Mouse (Mus musculus) hindbrain, embryonic 14.5 days (tissue): Measurements from ENCODE around the gene Tmem265. TPM values are rescaled to one million over a fixed set of nuclear protein-coding genes. Genes with fewer than 3 reads are reported as not detected.

Experiments
- ATAC-seq: fragments of 200-750 bp; cut with Nextera tagmentation; 2 replicates; pipeline ENCODE4 v1.8.0; 2017; ENCODE audit warnings: moderate number of reproducible peaks, mild to moderate bottlenecking, moderate TSS enrichment, moderate library complexity; ENCODE audit not compliant: low FRiP score
- DNase-seq: peaks from one replicate; pipeline ENCODE4 v3.0.0-alpha.2; 2015; ENCODE audit warnings: low spot score
- H3K27ac ChIP-seq: fragments of 300-500 bp; sonication (generic); 2 replicates; pipeline ENCODE4 v1.5.1; 2014; ENCODE audit warnings: mild to moderate bottlenecking, moderate library complexity
- H3K27me3 ChIP-seq: fragments of 300-500 bp; sonication (generic); 2 replicates; pipeline ENCODE4 v1.6.1; 2014; ENCODE audit warnings: mild to moderate bottlenecking, low read length, mixed read lengths; ENCODE audit not compliant: control insufficient read depth, insufficient read depth
- H3K36me3 ChIP-seq: fragments of 300-500 bp; sonication (generic); replicated peaks from 2 replicates; pipeline ENCODE4 v1.6.1; 2014; ENCODE audit not compliant: control insufficient read depth, insufficient read depth
- H3K4me1 ChIP-seq: fragments of 300-500 bp; sonication (generic); replicated peaks from 2 replicates; pipeline ENCODE4 v1.6.1; 2014; ENCODE audit warnings: antibody characterized with exemption, low read length, mixed read lengths; ENCODE audit not compliant: control insufficient read depth, insufficient read depth
- H3K4me2 ChIP-seq: fragments of 300-500 bp; sonication (generic); replicated peaks from 2 replicates; pipeline ENCODE4 v1.6.1; 2014; ENCODE audit warnings: mild to moderate bottlenecking, moderate library complexity
- H3K4me3 ChIP-seq: fragments of 300-500 bp; sonication (generic); replicated peaks from 2 replicates; pipeline ENCODE4 v1.5.1; 2014; ENCODE audit warnings: mild to moderate bottlenecking, low read length
- H3K9ac ChIP-seq: fragments of 300-500 bp; sonication (generic); 2 replicates; pipeline ENCODE4 v1.6.1; 2014
- H3K9me3 ChIP-seq: fragments of 300-500 bp; sonication (generic); 2 replicates; pipeline ENCODE4 v1.6.1; 2016; ENCODE audit warnings: low read length; ENCODE audit not compliant: control insufficient read depth
- WGBS: fragments of 180-500 bp; shearing (Covaris S2); extraction: QIAGEN DNeasy Blood & Tissue Kit; methylation state at CpG from one replicate; pipeline ENCODE4 v1.1.7; 2014; 5-methylcytosine and 5-hydroxymethylcytosine counted together
- polyA plus RNA-seq: library from polyadenylated mRNA; unstranded; fragments of >200 nt; fragmentation: Nextera tagmentation; extraction: Ambion mirVana; gene quantifications from 2 replicates; pipeline ENCODE4 v1.2.1, GENCODE M21; 2014

Tmem265 gene
- polyA plus RNA-seq, 1 experiment from 2014 or later: 10.3 TPM

- Histone ChIP-seq H3K9ac (no peak overlapping the region), H3K4me3 (no peak overlapping the region), H3K27me3 (no peaks in the 10 kb centered on the region), H3K4me2 (no peak overlapping the region), H3K4me1 (no peaks in the 10 kb centered on the region), H3K9me3 (no peaks in the 10 kb centered on the region), H3K36me3 (peaks cover 98% of the 10 kb centered on the region), H3K27ac (no peak overlapping the region)
- no peak for ATAC-seq
- no peak for DNase-seq
- 89% methylated on average over 4 of the region's 4 CpGs for WGBS
These were observed 40.5 kb downstream of the Tmem265 start for GRCm38 (mm10) chr7:127601735-127602134.

GRCm38 (mm10) chr7:127602903-127603302, 41.7 kb downstream of the Tmem265 start:
- 89% methylated on average over 2 of the region's 2 CpGs for WGBS
- Histone ChIP-seq H3K27ac (no peak overlapping the region), H3K36me3 (peaks cover 98% of the 10 kb centered on the region), H3K9ac (no peak overlapping the region), H3K4me2 (no peak overlapping the region), H3K4me1 (no peaks in the 10 kb centered on the region), H3K4me3 (no peak overlapping the region), H3K9me3 (no peaks in the 10 kb centered on the region), H3K27me3 (no peaks in the 10 kb centered on the region)
- ATAC-seq (no peak), DNase-seq (no peak)

DNA sequence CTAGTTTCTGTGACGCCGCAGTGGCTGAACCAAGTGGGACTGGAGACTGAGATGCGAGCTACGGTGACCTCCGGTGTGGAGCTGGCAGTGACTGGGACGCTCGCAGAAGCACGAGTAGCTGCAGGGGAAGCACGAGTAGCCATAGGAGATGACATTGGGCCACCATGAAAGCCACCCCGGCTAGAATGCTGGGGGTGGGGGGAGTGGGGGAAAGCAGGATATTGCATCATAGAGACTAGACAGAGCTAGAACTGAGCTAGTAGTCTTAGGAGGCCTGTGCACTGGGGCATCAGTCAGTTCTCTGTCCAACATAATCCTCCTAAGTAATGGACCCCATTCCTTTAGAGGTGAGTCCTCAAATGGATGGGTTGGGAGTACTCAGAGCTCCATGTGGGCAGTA, 43.1 kb downstream of the Tmem265 start:
- no peak for DNase-seq
- no peak overlapping the region for H3K27ac ChIP-seq
- no peak overlapping the region for H3K4me2 ChIP-seq
- ATAC-seq: no peak
- H3K27me3 ChIP-seq: no peaks in the 10 kb centered on the region
- H3K9me3 ChIP-seq: no peaks in the 10 kb centered on the region
- no peaks in the 10 kb centered on the region for H3K4me1 ChIP-seq
- no peak overlapping the region for H3K4me3 ChIP-seq
- H3K9ac ChIP-seq: no peak overlapping the region
- H3K36me3 ChIP-seq: peaks cover 99% of the 10 kb centered on the region
- 87% methylated on average over 10 of the region's 10 CpGs for WGBS

- H3K27ac ChIP-seq: no peak overlapping the region
- 87% methylated on average over 6 of the region's 6 CpGs for WGBS
- H3K4me1 ChIP-seq: no peaks in the 10 kb centered on the region
- H3K4me2 ChIP-seq: no peak overlapping the region
- no peak overlapping the region for H3K4me3 ChIP-seq
- peaks cover 99% of the 10 kb centered on the region for H3K36me3 ChIP-seq
- no peaks in the 10 kb centered on the region for H3K27me3 ChIP-seq
- ATAC-seq (no peak), DNase-seq (no peak)
- no peak overlapping the region for H3K9ac ChIP-seq
- no peaks in the 10 kb centered on the region for H3K9me3 ChIP-seq
These were observed 46.0 kb downstream of the Tmem265 start for GRCm38 (mm10) chr7:127607150-127607549.

- Histone ChIP-seq H3K9me3 (no peaks in the 10 kb centered on the region), H3K27me3 (no peaks in the 10 kb centered on the region), H3K9ac (no peak overlapping the region), H3K4me3 (no peak overlapping the region), H3K27ac (no peak overlapping the region), H3K36me3 (peaks cover 69% of the 10 kb centered on the region), H3K4me2 (no peak overlapping the region), H3K4me1 (peaks cover 9% of the 10 kb centered on the region)
- ATAC-seq (no peak), DNase-seq (no peak)
- WGBS: 97% methylated on average over 29 of the region's 29 CpGs
These were observed 49.8 kb downstream of the Tmem265 start for GRCm38 (mm10) chr7:127611011-127611410.

- Histone ChIP-seq H3K4me3 (no peak overlapping the region), H3K9ac (no peak overlapping the region), H3K4me1 (peaks cover 13% of the 10 kb centered on the region), H3K4me2 (no peak overlapping the region), H3K27me3 (no peaks in the 10 kb centered on the region), H3K9me3 (no peaks in the 10 kb centered on the region), H3K36me3 (peaks cover 64% of the 10 kb centered on the region), H3K27ac (no peak overlapping the region)
- ATAC-seq (no peak), DNase-seq (no peak)
- WGBS: 95% methylated on average over 26 of the region's 26 CpGs
These were observed 50.4 kb downstream of the Tmem265 start for GRCm38 (mm10) chr7:127611561-127611960.

DNA sequence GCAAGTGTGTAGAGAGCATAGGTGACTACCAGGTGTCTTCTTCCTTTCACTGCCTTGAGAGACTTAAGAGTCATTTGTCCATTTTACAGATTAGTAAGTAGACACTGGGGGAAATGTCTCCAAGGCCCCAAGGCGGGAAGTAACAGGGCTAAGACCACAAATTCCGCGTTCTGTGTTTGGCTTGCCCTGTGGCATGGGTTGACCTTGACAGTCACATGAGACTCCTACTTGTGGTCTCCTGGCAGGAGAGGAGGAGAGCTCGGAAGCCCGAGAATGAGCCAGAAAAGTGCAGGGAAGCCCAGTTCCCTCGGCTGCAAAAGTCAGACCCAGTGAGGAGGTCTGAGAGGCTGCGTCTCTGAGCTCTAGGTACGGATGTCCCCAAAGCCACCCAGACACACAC, 52.3 kb downstream of the Tmem265 start:
- no peak overlapping the region for H3K9ac ChIP-seq
- peak overlapping the region; percentile 83 for H3K4me2 ChIP-seq
- H3K27me3 ChIP-seq: no peaks in the 10 kb centered on the region
- H3K27ac ChIP-seq: no peak overlapping the region
- peaks cover 44% of the 10 kb centered on the region for H3K36me3 ChIP-seq
- no peaks in the 10 kb centered on the region for H3K9me3 ChIP-seq
- 93% methylated on average over 8 of the region's 8 CpGs for WGBS
- H3K4me1 ChIP-seq: peaks cover 21% of the 10 kb centered on the region
- no peak for DNase-seq
- peak overlapping the region; percentile 86; the same call in 1 of the 2 replicates for H3K4me3 ChIP-seq
- no peak for ATAC-seq

GRCm38 (mm10) chr7:127614091-127614490, 52.9 kb downstream of the Tmem265 start:
- WGBS: 20% methylated on average over 8 of the region's 8 CpGs
- 0 out of 2 replicates have a peak overlapping the region, but pooled peaks have one; percentile 89 for H3K27ac ChIP-seq
- H3K4me3 ChIP-seq: peak overlapping the region; percentile 86
- H3K27me3 ChIP-seq: no peaks in the 10 kb centered on the region
- peaks cover 21% of the 10 kb centered on the region for H3K4me1 ChIP-seq
- DNase-seq (no peak), ATAC-seq (no peak)
- peak overlapping the region; percentile 91 for H3K9ac ChIP-seq
- H3K36me3 ChIP-seq: peaks cover 38% of the 10 kb centered on the region
- H3K9me3 ChIP-seq: no peaks in the 10 kb centered on the region
- H3K4me2 ChIP-seq: peak overlapping the region; percentile 83

DNA sequence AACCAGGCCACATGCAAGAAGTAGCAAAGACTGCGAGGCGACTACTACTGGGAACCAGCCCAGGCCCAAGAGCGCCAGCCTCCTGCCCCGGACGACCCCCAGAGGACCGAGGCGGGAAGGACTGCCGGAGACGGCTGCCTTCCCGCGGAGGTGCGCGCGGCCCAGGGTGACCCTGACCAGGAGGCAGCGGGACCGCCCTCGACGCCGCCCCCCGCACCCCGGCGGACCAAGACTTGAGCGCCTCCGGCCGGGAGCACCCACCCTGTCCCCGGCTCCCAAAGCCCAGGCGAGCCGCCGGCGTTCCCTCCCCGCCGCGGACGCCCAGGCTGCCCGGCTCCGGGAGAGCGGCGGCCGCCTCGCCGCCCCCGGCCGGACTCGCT, 53.3 kb downstream of the Tmem265 start:
- ATAC-seq (peak; percentile 32; the same call in 1 of the 2 replicates), DNase-seq (no peak)
- Histone ChIP-seq H3K4me2 (peak overlapping the region; percentile 83), H3K27me3 (no peaks in the 10 kb centered on the region), H3K4me1 (peaks cover 21% of the 10 kb centered on the region), H3K27ac (peak overlapping the region; percentile 89), H3K4me3 (peak overlapping the region; percentile 86), H3K9me3 (no peaks in the 10 kb centered on the region), H3K9ac (peak overlapping the region; percentile 91), H3K36me3 (peaks cover 34% of the 10 kb centered on the region)
- WGBS: 0% methylated on average over 27 of the region's 44 CpGs
